Mouse (Mus musculus) ovary, adult 18-20 months (tissue): ENCODE results near the gene Mtch2.
"Not testable (repeated sequence)": the region's sequence is repeated elsewhere in the genome, so short reads cannot be mapped to it uniquely, and the experiment has no call there.

Source experiments
- DNase-seq: peaks from one replicate; pipeline ENCODE4 v3.0.0; 2022; ENCODE audit warnings: low spot score, mixed read lengths

The Mtch2 gene

GRCm38 (mm10) chr2:90864184-90864583 lies 17.2 kb downstream of the Mtch2 start:
- DNase-seq: no peak

DNA sequence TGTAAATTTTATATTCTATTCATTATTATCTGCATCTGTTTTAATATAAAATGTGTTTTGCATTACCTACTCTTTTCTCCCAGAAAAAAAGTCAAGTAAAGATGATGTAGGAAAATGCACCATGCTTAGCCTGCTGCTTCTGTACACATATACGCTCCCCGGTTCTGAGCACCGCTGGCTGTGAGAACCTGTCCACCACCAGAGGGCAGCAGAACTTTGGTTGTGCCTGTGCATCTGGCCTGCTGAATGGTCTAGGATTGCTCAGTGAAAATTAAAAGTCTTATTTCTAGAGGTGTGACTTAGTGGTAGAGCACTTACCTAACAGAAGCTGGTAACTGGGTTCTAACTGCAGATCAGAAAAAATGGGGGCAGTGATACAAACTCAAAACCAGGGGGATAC lies 19.6 kb downstream of the Mtch2 start:
- DNase-seq: peak; percentile 60

- DNase-seq: peak; percentile 18
Measured at GRCm38 (mm10) chr2:90870136-90870601, 23.2 kb downstream of the Mtch2 start.

- DNase-seq: no peak
Measured at GRCm38 (mm10) chr2:90871180-90871961, 24.4 kb downstream of the Mtch2 start.

GRCm38 (mm10) chr2:90874025-90874424 lies 27.1 kb downstream of the Mtch2 start:
- DNase-seq: no peak

DNA sequence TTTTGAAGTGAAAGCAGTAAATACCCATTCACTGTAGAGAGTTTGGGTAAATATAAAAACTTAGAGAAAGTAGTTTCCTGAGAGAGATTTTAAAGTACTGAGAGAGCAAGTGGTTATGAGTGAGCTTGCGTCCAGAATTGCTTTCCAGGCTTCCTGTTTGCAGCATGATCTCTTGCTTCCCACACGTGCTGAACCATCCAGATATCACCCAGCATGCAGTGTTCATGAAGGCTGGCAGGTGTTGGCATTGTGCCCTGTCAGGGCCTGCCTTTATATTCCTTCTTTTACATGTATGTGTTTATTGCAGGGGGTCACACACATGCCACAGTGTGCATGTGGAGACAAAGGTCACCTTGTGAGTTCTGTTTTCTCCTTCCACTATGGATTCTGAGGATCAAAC lies 28.3 kb downstream of the Mtch2 start:
- no peak for DNase-seq

- DNase-seq: no peak
Measured at GRCm38 (mm10) chr2:90877584-90878259, 30.8 kb downstream of the Mtch2 start.

DNA sequence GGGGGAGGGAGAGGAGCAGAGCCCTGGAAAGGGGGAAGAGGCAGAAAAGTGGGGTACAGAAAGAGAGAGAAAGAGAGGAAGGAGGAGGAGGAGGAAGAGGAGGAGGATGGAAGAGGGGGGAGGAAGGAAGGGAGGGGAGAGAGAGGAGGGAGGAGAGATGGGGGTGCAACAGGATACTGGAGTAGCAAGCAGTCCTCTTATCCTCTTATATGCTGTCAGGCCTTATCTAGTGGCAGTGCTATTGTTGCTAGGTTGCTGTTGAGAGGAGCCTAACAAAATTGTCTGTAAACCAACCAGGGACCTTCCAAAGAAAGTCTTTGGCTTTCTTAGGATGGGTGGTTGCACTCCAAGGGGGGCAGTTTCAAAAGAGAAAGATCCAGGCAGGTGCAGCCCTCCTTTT lies 32.5 kb downstream of the Mtch2 start:
- no peak for DNase-seq

DNA sequence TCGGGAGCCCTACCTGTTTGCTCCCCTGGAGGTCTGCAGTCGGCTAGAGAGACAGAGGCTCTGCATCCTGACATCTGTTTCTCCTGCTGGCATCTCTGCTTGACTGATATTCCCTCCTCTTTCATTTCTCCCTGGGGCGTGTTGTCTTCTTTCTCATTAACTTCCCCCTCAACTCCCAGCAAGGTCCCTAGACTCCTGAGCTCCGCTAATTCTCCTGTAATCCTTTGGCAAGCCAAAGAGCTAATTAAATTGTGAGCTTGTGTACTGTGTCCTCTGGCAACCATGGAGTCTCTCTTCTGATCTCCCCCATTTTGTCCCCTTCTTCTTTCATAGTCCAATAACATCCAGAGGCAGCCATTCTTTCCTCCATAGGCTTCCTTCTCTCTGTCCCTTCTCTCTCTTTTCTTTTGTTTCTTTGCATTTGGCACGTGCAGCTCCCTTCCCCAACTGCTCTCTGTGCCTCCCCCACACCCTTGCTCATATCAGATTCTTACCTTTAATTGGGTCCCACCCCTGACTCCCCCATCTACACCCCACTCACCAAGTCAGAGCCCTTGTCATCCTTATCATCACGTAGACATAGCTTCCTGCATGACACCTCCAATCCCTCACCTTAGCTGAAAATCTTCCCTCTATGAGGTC lies 33.3 kb downstream of the Mtch2 start:
- DNase-seq: no peak

DNA sequence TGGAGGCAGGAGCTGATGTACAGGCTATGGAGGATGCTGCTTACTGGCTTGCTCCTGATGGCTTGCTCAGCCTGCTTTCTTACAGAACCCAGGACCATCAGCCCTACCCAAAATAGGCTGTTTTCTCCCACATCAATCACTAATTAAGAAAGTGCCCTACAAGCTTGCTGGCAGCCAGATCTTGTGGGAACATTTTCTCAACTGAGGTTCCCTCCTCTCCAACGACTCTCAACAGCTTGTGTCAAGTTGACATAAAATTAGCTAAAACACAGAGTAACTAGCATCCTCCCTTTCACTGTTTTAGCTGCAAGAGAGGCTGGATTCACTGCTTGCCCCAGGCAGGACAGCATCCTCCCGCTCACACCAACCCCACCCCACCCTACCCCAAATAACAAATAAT lies 34.9 kb downstream of the Mtch2 start:
- DNase-seq: no peak

GRCm38 (mm10) chr2:90885218-90886041 lies 38.5 kb downstream of the Mtch2 start, which contains the start of gene C1qtnf4:
TSS of gene C1qtnf4 (plus strand) at chr2:90885860.
- DNase-seq: no peak

GRCm38 (mm10) chr2:90886436-90886835 lies 39.5 kb downstream of the Mtch2 start:
- no peak for DNase-seq

- DNase-seq: no peak
Measured at GRCm38 (mm10) chr2:90887627-90888026, 40.7 kb downstream of the Mtch2 start.

- DNase-seq: no peak
Measured at GRCm38 (mm10) chr2:90889550-90890548, 42.9 kb downstream of the Mtch2 start.

- no peak for DNase-seq
Measured at GRCm38 (mm10) chr2:90893673-90894298, 46.8 kb downstream of the Mtch2 start.

- DNase-seq: not testable (repeated sequence)
Measured at GRCm38 (mm10) chr2:90894299-90894677, 47.3 kb downstream of the Mtch2 start.

DNA sequence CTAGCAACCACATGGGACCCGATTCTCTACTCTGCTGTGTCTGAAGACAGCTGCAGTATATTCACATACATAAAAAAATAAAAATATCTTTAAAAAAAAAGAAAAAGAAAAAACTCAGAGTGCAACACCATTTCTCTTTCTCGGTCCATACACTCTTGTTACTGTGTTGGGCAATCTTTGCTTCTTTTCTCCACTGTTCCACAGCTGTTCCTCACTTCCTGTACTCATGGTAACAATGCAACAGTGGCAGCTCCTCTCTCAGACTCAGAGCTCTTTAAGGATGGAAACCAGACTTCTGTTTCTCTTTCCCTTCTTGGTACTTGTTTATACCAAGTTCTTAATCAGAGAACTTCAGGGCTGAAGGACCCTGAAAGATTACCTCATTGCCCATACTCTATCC lies 56.4 kb downstream of the Mtch2 start:
- DNase-seq: no peak

DNA sequence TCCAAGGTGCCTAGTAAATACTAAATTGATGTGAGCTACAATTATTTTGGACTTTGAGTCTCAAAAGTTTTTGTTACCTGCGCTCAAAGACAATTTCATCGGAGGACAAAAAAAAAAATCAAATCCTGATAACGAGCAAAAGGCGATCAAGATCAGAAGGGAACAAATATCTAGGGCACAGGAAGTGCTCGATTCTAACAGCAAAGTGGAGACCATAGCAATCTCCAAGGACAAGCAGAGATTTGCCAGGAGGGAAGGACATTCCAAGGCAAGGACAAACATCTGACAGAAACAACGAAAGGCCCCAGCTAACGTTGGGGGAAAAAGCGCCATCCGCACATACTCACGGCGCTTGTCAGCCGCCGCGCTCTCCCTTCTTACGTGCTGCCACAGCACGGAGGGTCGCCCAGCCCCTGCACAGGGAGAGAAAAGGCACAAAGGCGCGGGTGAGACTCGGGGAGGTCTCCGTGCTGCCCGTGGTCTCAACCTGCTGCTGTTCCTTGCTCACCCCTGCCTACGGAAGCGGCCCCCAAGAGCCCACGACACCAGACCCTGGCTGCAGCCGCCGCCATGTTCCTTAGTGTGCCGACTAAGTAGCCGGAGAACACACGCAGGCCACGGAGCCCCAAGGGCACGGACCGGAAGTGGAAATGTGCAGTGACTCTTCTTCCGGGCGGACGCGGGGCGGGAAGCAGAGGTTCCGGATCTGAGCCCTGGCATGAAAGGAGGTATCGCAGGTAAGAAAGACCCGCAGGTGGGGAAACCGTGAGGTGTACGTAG lies 57.3 kb downstream of the Mtch2 start, which contains the start of the genes Kbtbd4 and Ndufs3:
Kbtbd4 (plus strand) TSS at position 665 of the 780 bp plus-strand sequence.
Ndufs3 (minus strand) TSS at position 752 of the 780 bp plus-strand sequence.
- peak; percentile 76 for DNase-seq

- no peak for DNase-seq
Measured at GRCm38 (mm10) chr2:90904856-90905224, 57.9 kb downstream of the Mtch2 start.
